Mouse (Mus musculus) MEL (cell line): ENCODE measurements around the gene Afap1l2.

ENCODE experiments used
- CTCF ChIP-seq, 3 experiments: IDR thresholded peaks in 2 of 3; conservative IDR thresholded peaks in 1 of 3; 2 replicates each; pipeline ENCODE4 v1.5.1; 2011 to 2012; ENCODE audit warnings: low read length in 3 of 3, low read depth in 2 of 3, mild to moderate bottlenecking in 2 of 3, improper control_type of control experiment in 1 of 3, inconsistent platforms in 1 of 3, mixed read lengths in 1 of 3, moderate library complexity in 1 of 3; ENCODE audit not compliant: control insufficient read depth in 1 of 3, insufficient read depth in 1 of 3, poor library complexity in 1 of 3, severe bottlenecking in 1 of 3
- ELF1 ChIP-seq: IDR thresholded peaks from 2 replicates; pipeline ENCODE4 v1.6.1; 2014; ENCODE audit warnings: low read depth, mild to moderate bottlenecking, inconsistent platforms, low read length, improper control_type of control experiment, moderate library complexity
- EP300 ChIP-seq, 2 experiments: IDR thresholded peaks; 2 replicates each; pipeline ENCODE4 v1.6.1; 2011; ENCODE audit warnings: improper control_type of control experiment in 2 of 2, low read length in 2 of 2, low read depth in 1 of 2, mild to moderate bottlenecking in 1 of 2
- GABPA ChIP-seq: IDR thresholded peaks from 2 replicates; pipeline ENCODE4 v1.6.1; 2012; ENCODE audit warnings: low read depth, mild to moderate bottlenecking, inconsistent platforms, low read length, improper control_type of control experiment, moderate library complexity
- JUND ChIP-seq: IDR thresholded peaks from 2 replicates; pipeline ENCODE4 v1.6.1; 2011; ENCODE audit warnings: low read depth, mild to moderate bottlenecking, improper control_type of control experiment, low read length
- MEF2A ChIP-seq: IDR thresholded peaks from 2 replicates; pipeline ENCODE4 v1.6.1; 2014; ENCODE audit warnings: low read depth, mild to moderate bottlenecking, inconsistent platforms, low read length, improper control_type of control experiment; ENCODE audit not compliant: poor library complexity, insufficient replicate concordance, severe bottlenecking; ENCODE audit errors: extremely low read depth
- NRF1 ChIP-seq: IDR thresholded peaks from 2 replicates; pipeline ENCODE4 v1.6.1; 2014; ENCODE audit warnings: low read depth, mild to moderate bottlenecking, inconsistent platforms, low read length, improper control_type of control experiment, moderate library complexity; ENCODE audit not compliant: poor library complexity, insufficient read depth, severe bottlenecking
- POLR2A ChIP-seq, 2 experiments: IDR thresholded peaks; 2 replicates each; pipeline ENCODE4 v1.6.1; 2011 to 2012; ENCODE audit warnings: low read length in 2 of 2, mild to moderate bottlenecking in 2 of 2, control low read depth in 1 of 2, improper control_type of control experiment in 1 of 2, low read depth in 1 of 2, moderate library complexity in 1 of 2; ENCODE audit not compliant: control insufficient read depth in 1 of 2, insufficient read depth in 1 of 2, poor library complexity in 1 of 2
- SIN3A ChIP-seq: IDR thresholded peaks from 2 replicates; pipeline ENCODE4 v1.6.1; 2012; ENCODE audit warnings: low read length, improper control_type of control experiment, inconsistent platforms
- TCF12 ChIP-seq: IDR thresholded peaks from 2 replicates; pipeline ENCODE4 v1.6.1; 2014; ENCODE audit warnings: low read depth, mild to moderate bottlenecking, inconsistent platforms, low read length, improper control_type of control experiment, moderate library complexity
- UBTF ChIP-seq: IDR thresholded peaks from 2 replicates; pipeline ENCODE4 v1.6.1; 2012; ENCODE audit warnings: low read depth, mild to moderate bottlenecking, inconsistent platforms, low read length, improper control_type of control experiment, moderate library complexity, borderline replicate concordance; ENCODE audit not compliant: insufficient read depth
- USF1 ChIP-seq: IDR thresholded peaks from 2 replicates; pipeline ENCODE4 v1.6.1; 2014; ENCODE audit warnings: low read depth, mild to moderate bottlenecking, inconsistent platforms, low read length, improper control_type of control experiment, moderate library complexity
- ZKSCAN1 ChIP-seq: IDR thresholded peaks from 2 replicates; pipeline ENCODE4 v1.6.1; 2012; ENCODE audit warnings: low read depth, mild to moderate bottlenecking, inconsistent platforms, low read length, improper control_type of control experiment, moderate library complexity
- ZNF384 ChIP-seq: IDR thresholded peaks from 2 replicates; pipeline ENCODE4 v1.6.1; 2012; ENCODE audit warnings: low read depth, mild to moderate bottlenecking, inconsistent platforms, low read length, improper control_type of control experiment

DNA sequence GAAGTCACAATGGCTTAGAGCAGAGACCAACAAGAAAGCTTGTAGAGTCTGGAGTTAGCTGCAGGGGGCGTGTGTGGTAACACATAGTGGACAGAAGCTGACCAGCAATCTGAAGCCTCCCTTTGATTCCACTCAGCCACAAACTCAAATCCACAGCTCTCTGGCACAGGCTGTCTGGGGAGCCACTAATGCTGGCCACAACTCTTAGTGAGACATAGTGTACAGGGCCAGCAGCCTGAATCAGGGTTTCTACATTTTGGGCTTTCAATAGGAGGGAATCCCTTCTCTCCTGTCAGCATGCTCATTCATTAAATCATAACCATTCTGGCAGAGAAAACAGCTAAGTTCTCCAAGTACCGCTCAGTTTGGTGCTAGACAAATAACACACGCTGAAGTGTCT is 32.5 kb downstream of the Afap1l2 start:
- no peak for TF ChIP-seq POLR2A (IDR thresholded peaks at IDR 0.05; ENCODE audit: control insufficient read depth in 1 of 2, insufficient read depth in 1 of 2, low read depth in 1 of 2, low read length in 2 of 2, poor library complexity in 1 of 2)
- no peak for TF ChIP-seq TCF12
- no peak for TF ChIP-seq CTCF (IDR thresholded peaks at IDR 0.05 in 2 of 3, conservative IDR thresholded peaks at IDR 0.05 in 1 of 3; ENCODE audit: control insufficient read depth in 1 of 3, insufficient read depth in 1 of 3, low read depth in 2 of 3, low read length in 3 of 3, poor library complexity in 1 of 3, severe bottlenecking in 1 of 3)
- no peak for TF ChIP-seq ELF1
- TF ChIP-seq SIN3A: no peak
- TF ChIP-seq USF1: no peak
- TF ChIP-seq GABPA: no peak
- TF ChIP-seq MEF2A: no peak
- TF ChIP-seq ZKSCAN1: no peak
- TF ChIP-seq JUND: no peak
- no peak for TF ChIP-seq UBTF
- TF ChIP-seq ZNF384: no peak
- no peak for TF ChIP-seq NRF1
- no peak for TF ChIP-seq EP300 (IDR thresholded peaks at IDR 0.05; ENCODE audit: low read depth in 1 of 2, low read length in 2 of 2)
